ENCODE assay signal across 23 mouse cellular contexts in the genomic region with DNA sequence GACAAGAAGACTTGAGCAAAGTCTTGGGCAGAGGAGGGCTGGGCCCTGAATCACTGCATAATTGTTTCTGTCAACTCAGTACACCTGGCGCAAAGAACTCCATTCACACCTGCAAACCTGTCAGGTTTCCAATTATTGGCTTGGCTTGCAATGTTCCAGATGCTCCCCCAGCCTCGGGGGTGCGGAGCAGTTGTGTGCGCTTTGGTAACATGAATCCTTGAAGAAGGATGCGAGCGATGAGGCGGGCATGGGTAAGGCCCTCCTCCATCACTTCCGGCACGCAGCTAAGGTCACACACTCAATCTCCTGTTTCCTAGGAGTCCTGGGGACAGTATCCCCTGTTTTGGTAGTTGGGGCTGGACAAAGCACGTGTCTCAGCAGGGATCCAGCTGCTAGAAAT.
"Had no signal": no experiment of that assay in that cellular context is flagged by ENCODE, and none has a peak within 500 bp of the region (broad histone marks: within the 10 kb centered on the region; RNA-seq: fewer than 3 reads in every experiment).

No protein-coding gene starts in this region.

- H3K9ac ChIP-seq: kidney, embryonic 15.5 days; limb, embryonic 13.5 days; liver, embryonic 12.5 days; liver, embryonic 15.5 days; midbrain, embryonic 12.5 days; neural tube, embryonic 15.5 days; stomach, embryonic 15.5 days had no signal

- DNase-seq: kidney, adult 8-10 months; kidney, postnatal 10 days; kidney, postnatal 36 days; layer of hippocampus, postnatal 36 days; liver; lung, adult 2 months; lung, postnatal 14 days; lung, postnatal 4 days; right cerebral cortex, adult 18-20 months; right cerebral cortex, postnatal 14 days; right cerebral cortex, postnatal 4 days; thymus, adult 18-20 months; thymus, postnatal 36 days had no signal

- ATAC-seq: liver, embryonic 12.5 days; midbrain, embryonic 16.5 days had no signal

- H3K4me2 ChIP-seq: kidney, embryonic 15.5 days; limb, embryonic 13.5 days; liver, embryonic 12.5 days; liver, embryonic 15.5 days; midbrain, embryonic 12.5 days; neural tube, embryonic 15.5 days; stomach, embryonic 15.5 days had no signal

- H3K27ac ChIP-seq: kidney, embryonic 15.5 days; left cerebral cortex, adult 2 months; limb, embryonic 13.5 days; liver, embryonic 12.5 days; liver, embryonic 15.5 days; midbrain, embryonic 12.5 days; neural tube, embryonic 15.5 days; stomach, embryonic 15.5 days had no signal

- H3K27me3 ChIP-seq: kidney, embryonic 15.5 days; limb, embryonic 13.5 days; liver, embryonic 12.5 days; liver, embryonic 15.5 days; neural tube, embryonic 15.5 days; stomach, embryonic 15.5 days had no signal

- H3K4me3 ChIP-seq: kidney, embryonic 15.5 days; left cerebral cortex, adult 2 months; limb, embryonic 13.5 days; liver, embryonic 12.5 days; liver, embryonic 15.5 days; midbrain, embryonic 12.5 days; myocyte; neural tube, embryonic 15.5 days; stomach, embryonic 15.5 days had no signal

- H3K9me3 ChIP-seq: kidney, embryonic 15.5 days; limb, embryonic 13.5 days; liver, embryonic 15.5 days; midbrain, embryonic 12.5 days; neural tube, embryonic 15.5 days; stomach, embryonic 15.5 days had no signal

- H3K36me3 ChIP-seq: kidney, embryonic 15.5 days; limb, embryonic 13.5 days; liver, embryonic 12.5 days; liver, embryonic 15.5 days; midbrain, embryonic 12.5 days; neural tube, embryonic 15.5 days; stomach, embryonic 15.5 days had no signal

- H3K4me1 ChIP-seq: liver, embryonic 12.5 days; liver, embryonic 15.5 days; stomach, embryonic 15.5 days had no signal
